22 mouse cellular contexts compared by ENCODE assay signal in genomic region chr7:144262666-144263065, GRCm38 (mm10).
"Had no signal": no experiment of that assay in that cellular context is flagged by ENCODE, and none has a peak within 500 bp of the region (broad histone marks: within the 10 kb centered on the region; RNA-seq: fewer than 3 reads in every experiment).

No protein-coding gene starts in this region.

- H3K4me3 ChIP-seq: gastrocnemius, adult 2 months; heart, embryonic 10.5 days; hindbrain, embryonic 10.5 days; hindbrain, embryonic 12.5 days; intestine, embryonic 15.5 days; limb, embryonic 13.5 days; limb, embryonic 15.5 days; liver, embryonic 12.5 days had no signal

- H3K4me2 ChIP-seq: hindbrain, embryonic 12.5 days; hindbrain, embryonic 14.5 days; intestine, embryonic 15.5 days; limb, embryonic 13.5 days; limb, embryonic 15.5 days; liver, embryonic 12.5 days had no signal

- H3K27me3 ChIP-seq: hindbrain, embryonic 12.5 days; intestine, embryonic 15.5 days; limb, embryonic 13.5 days; limb, embryonic 15.5 days; liver, embryonic 12.5 days had no signal

- H3K27ac ChIP-seq: gastrocnemius, adult 2 months; heart, embryonic 10.5 days; hindbrain, embryonic 10.5 days; hindbrain, embryonic 12.5 days; hindbrain, embryonic 14.5 days; intestine, embryonic 15.5 days; limb, embryonic 13.5 days; limb, embryonic 15.5 days; liver, embryonic 12.5 days; liver, embryonic 14.5 days had no signal

- H3K9ac ChIP-seq: hindbrain, embryonic 12.5 days; hindbrain, embryonic 14.5 days; intestine, embryonic 15.5 days; limb, embryonic 13.5 days; limb, embryonic 15.5 days; liver, embryonic 12.5 days; liver, embryonic 14.5 days had no signal

- ATAC-seq: hindbrain, embryonic 16.5 days; inflammation-experienced regulatory T-cells, adult 6 months; intestine, embryonic 15.5 days; liver, embryonic 12.5 days had no signal

- H3K36me3 ChIP-seq: heart, embryonic 10.5 days; hindbrain, embryonic 10.5 days; hindbrain, embryonic 12.5 days; intestine, embryonic 15.5 days; limb, embryonic 13.5 days; limb, embryonic 15.5 days; liver, embryonic 12.5 days had no signal

- DNase-seq: gastrocnemius, adult 2 months; gastrocnemius, postnatal 10 days; gastrocnemius, postnatal 25 days; heart, adult 18-20 months; heart, postnatal 4 days; kidney, adult 11 months; kidney, adult 8-10 months; kidney, postnatal 14 days; layer of hippocampus, adult 9-11 months; layer of hippocampus, postnatal 36 days; left cerebral cortex, postnatal 4 days had no signal

- H3K9me3 ChIP-seq: heart, embryonic 10.5 days; hindbrain, embryonic 10.5 days; hindbrain, embryonic 12.5 days; intestine, embryonic 15.5 days; limb, embryonic 13.5 days; limb, embryonic 15.5 days; liver, embryonic 12.5 days had no signal

- H3K4me1 ChIP-seq: heart, embryonic 10.5 days; intestine, embryonic 15.5 days; limb, embryonic 13.5 days; limb, embryonic 15.5 days; liver, embryonic 12.5 days had no signal
